Mouse (Mus musculus): ENCODE measurements around the gene Ano3. TPM values are rescaled to one million over a fixed set of nuclear protein-coding genes. Genes with fewer than 3 reads are reported as not detected.

Ano3 gene
- polyA plus RNA-seq, 1 experiment from 2014 or later, result 0.08 TPM

DNA sequence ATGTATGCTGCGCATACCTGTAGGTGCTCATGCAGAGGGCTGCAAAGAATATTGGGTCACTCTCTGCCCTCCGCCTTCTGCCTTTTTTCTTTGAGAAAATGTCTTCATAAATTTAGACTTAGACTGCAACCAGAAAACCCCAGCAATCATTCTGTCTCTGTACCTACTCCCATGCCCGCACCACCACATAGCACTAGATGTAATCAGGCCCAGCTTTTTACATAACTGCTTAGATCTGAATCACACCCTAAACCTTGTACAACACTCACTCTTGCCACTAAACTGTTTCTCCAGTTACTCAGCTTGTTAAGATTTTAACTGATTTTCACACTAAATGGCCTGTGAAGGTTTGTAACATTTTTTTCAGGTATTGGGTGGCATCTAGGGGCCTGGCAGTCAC, 241.3 kb downstream of the Ano3 start:
- no peaks in the 10 kb centered on the region for H3K27me3 ChIP-seq
- H3K27ac ChIP-seq, result no peak overlapping the region
- no peaks in the 10 kb centered on the region for H3K9me3 ChIP-seq
- H3K4me3 ChIP-seq, result no peak overlapping the region
- 82% methylated on average over 3 of the region's 3 CpGs for WGBS
- no peak overlapping the region for H3K9ac ChIP-seq
- H3K36me3 ChIP-seq, result no peaks in the 10 kb centered on the region
- H3K4me1 ChIP-seq, result no peaks in the 10 kb centered on the region
- no peak for ATAC-seq (ENCODE audit: insufficient number of reproducible peaks, low FRiP score, low TSS enrichment, low read depth)
- no peak overlapping the region for H3K4me2 ChIP-seq

DNA sequence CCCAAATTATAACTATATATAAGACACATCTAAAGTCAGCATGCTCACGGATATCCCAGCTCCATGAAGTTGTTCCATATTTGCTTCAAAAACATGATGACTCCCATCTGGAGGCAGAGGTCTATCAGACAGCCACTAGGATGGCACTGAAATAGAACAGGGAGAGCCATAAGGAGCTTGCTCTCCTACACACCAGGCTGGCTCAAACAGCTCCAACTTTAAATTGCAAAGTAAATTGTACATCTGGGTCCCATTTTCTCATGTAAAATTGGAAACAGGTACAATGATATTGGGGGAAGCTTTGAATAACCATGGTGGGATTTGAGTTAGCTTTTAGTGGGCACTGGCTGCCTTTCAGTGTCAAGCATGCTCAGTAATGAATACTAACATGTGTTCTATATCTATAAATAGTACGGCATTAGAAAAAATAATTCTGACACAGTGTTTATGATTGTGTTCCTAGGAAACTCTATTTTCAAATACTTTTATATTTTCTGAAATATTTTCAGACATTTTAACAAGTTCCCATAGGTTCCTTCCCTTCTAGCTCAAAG, 279.6 kb downstream of the Ano3 start:
- no peak overlapping the region for H3K4me3 ChIP-seq
- no peak overlapping the region for H3K4me2 ChIP-seq
- H3K9me3 ChIP-seq, result no peaks in the 10 kb centered on the region
- H3K36me3 ChIP-seq, result no peaks in the 10 kb centered on the region
- no peak overlapping the region for H3K27ac ChIP-seq
- no peaks in the 10 kb centered on the region for H3K27me3 ChIP-seq
- H3K9ac ChIP-seq, result no peak overlapping the region
- no peaks in the 10 kb centered on the region for H3K4me1 ChIP-seq
- 45% methylated on average over 2 of the region's 2 CpGs for WGBS
- no peak for ATAC-seq (ENCODE audit: insufficient number of reproducible peaks, low FRiP score, low TSS enrichment, low read depth)

DNA sequence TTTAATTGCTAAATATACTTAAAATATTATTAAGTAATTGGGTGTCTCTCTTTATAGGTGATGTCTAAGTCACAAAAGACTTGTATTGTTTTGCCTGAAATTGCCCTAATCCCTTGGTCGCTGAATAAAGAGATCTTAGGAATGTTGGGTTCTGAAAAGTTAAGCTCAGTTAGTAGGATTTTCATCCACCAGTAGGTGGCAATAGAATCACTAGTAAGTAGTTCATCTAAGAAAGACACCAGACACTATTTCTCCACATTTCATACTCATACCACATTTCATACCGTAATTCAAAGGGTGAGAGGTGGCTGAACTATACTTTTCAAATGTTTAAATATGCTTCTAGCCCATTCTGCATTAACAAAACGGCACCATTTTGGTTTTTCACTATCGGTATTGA, 287.4 kb downstream of the Ano3 start:
- H3K4me3 ChIP-seq, result no peak overlapping the region
- no peak overlapping the region for H3K27ac ChIP-seq
- H3K4me2 ChIP-seq, result no peak overlapping the region
- WGBS, result 39% methylated on average over 4 of the region's 4 CpGs
- no peak for ATAC-seq (ENCODE audit: insufficient number of reproducible peaks, low FRiP score, low TSS enrichment, low read depth)
- H3K27me3 ChIP-seq, result no peaks in the 10 kb centered on the region
- no peaks in the 10 kb centered on the region for H3K36me3 ChIP-seq
- H3K9ac ChIP-seq, result no peak overlapping the region
- no peaks in the 10 kb centered on the region for H3K9me3 ChIP-seq
- H3K4me1 ChIP-seq, result no peaks in the 10 kb centered on the region

DNA sequence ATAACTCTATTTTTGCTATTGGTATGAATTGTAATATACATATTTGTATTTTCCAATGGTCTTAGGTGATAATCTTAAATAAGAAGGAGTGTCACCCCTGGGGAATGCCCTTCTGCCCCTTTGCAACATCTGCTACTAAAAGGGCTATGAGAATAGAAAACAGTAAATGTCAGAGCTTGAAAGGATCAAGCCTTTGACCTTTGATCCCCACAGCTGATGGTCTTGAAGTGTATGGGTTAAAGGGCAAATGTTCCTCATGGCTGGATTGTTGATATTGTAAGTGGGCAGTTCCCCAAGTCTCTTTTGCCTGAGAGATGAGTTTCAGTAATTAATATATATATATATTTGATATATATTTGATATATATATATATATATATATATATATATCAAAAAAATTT, 305.9 kb downstream of the Ano3 start:
- H3K36me3 ChIP-seq, result no peaks in the 10 kb centered on the region
- ATAC-seq (ENCODE audit: insufficient number of reproducible peaks, low FRiP score, low TSS enrichment, low read depth), result no peak
- no peak overlapping the region for H3K27ac ChIP-seq
- no peak overlapping the region for H3K9ac ChIP-seq
- H3K27me3 ChIP-seq, result no peaks in the 10 kb centered on the region
- H3K4me3 ChIP-seq, result no peak overlapping the region
- H3K4me1 ChIP-seq, result no peaks in the 10 kb centered on the region
- no peak overlapping the region for H3K4me2 ChIP-seq
- no peaks in the 10 kb centered on the region for H3K9me3 ChIP-seq

DNA sequence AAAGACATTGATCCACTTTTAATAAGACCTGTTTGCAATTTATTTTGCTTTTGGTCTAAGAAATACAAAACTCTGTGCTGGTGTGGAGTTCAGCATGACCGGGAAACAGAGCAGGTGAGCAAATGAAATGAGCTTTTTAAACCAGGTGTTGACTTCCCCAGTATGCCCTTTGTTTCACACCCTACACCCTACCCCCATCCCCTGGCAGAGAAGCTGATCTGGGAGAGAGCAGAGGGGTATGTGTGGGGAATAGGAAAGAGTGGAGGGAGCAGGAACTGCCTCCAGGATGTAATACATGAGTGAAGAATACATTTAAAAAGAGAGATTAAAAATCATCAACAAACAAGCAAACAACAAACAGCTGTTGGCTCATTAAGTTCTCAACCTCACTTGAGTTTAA, 306.4 kb downstream of the Ano3 start:
- no peaks in the 10 kb centered on the region for H3K9me3 ChIP-seq
- no peaks in the 10 kb centered on the region for H3K36me3 ChIP-seq
- H3K27ac ChIP-seq, result no peak overlapping the region
- 40% methylated on average over 1 of the region's 1 CpGs for WGBS
- ATAC-seq (ENCODE audit: insufficient number of reproducible peaks, low FRiP score, low TSS enrichment, low read depth), result no peak
- H3K4me2 ChIP-seq, result no peak overlapping the region
- no peak overlapping the region for H3K4me3 ChIP-seq
- H3K4me1 ChIP-seq, result no peaks in the 10 kb centered on the region
- no peak overlapping the region for H3K9ac ChIP-seq
- H3K27me3 ChIP-seq, result no peaks in the 10 kb centered on the region

Other genes with a start within 250 kb of the Ano3 start
- gene Muc15, start 229.6 kb downstream of the Ano3 start, polyA plus RNA-seq (2015; fragmentation: Nextera tagmentation; extraction: Ambion mirVana), result 12.8 and 13.3 TPM in 2 replicates
- not detected in 2 replicates for gene Gm13941, start 155.1 kb upstream of the Ano3 start, polyA plus RNA-seq (2015; fragmentation: Nextera tagmentation; extraction: Ambion mirVana)
- gene Gm15130, start 202.0 kb upstream of the Ano3 start, polyA plus RNA-seq (2015; fragmentation: Nextera tagmentation; extraction: Ambion mirVana), result not detected in 2 replicates